Mouse (Mus musculus): ENCODE results near the gene Ston2. TPM values are rescaled to one million over a fixed set of nuclear protein-coding genes. Genes with fewer than 3 reads are reported as not detected.
A peak's percentile ranks its signal among the peaks of the same experiment; 100 is the strongest.

The Ston2 gene
- polyA plus RNA-seq, 1 experiment from 2014 or later: 13.4 TPM

- no peak for ATAC-seq (ENCODE audit: low FRiP score, low TSS enrichment)
- no peaks in the 10 kb centered on the region for H3K4me1 ChIP-seq (ENCODE audit: control insufficient read depth, insufficient read depth, low read length)
- H3K4me2 ChIP-seq (replicated peaks; ENCODE audit: low read depth, low read length): no peak overlapping the region
- no peaks in the 10 kb centered on the region for H3K36me3 ChIP-seq (ENCODE audit: control insufficient read depth, insufficient read depth, low read length)
- H3K27ac ChIP-seq (ENCODE audit: low read depth, low read length): no peak overlapping the region
- H3K9me3 ChIP-seq (ENCODE audit: control insufficient read depth, low read length): no peaks in the 10 kb centered on the region
- H3K4me3 ChIP-seq (ENCODE audit: low read length): no peak overlapping the region
- 91% methylated on average over 3 of the region's 3 CpGs for WGBS
- no peak overlapping the region for H3K9ac ChIP-seq (ENCODE audit: low read depth, low read length)
- H3K27me3 ChIP-seq (ENCODE audit: control insufficient read depth, insufficient read depth, low read length): no peaks in the 10 kb centered on the region
Measured at GRCm38 (mm10) chr12:91654399-91655122, 133.6 kb downstream of the Ston2 start.

DNA sequence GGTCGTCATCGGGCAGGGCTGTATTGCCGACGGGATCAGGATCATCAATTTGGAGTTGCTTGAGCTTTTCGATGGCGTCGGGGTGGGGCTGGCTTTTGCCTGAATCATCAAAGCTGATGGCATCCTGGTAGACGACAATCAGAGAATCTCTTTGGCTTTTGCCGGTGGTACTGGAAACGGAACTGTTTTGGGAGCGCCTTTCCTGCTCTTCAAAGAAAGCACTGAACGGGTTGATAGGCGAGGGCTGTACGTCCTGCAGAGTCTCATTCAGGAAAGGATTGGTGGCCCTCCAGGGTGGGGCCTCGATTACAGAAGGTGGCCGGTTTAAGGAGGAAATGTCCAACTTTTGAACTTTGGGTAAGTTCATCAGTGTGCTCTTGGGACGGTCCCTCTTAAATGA is 139.8 kb downstream of the Ston2 start:
- Histone ChIP-seq H3K36me3 (ENCODE audit: control insufficient read depth, insufficient read depth, low read length) (peaks cover 8% of the 10 kb centered on the region), H3K9me3 (ENCODE audit: control insufficient read depth, low read length) (peaks cover 5% of the 10 kb centered on the region), H3K4me3 (ENCODE audit: low read length) (no peak overlapping the region), H3K9ac (ENCODE audit: low read depth, low read length) (no peak overlapping the region), H3K4me2 (replicated peaks; ENCODE audit: low read depth, low read length) (no peak overlapping the region), H3K27me3 (ENCODE audit: control insufficient read depth, insufficient read depth, low read length) (no peaks in the 10 kb centered on the region), H3K4me1 (ENCODE audit: control insufficient read depth, insufficient read depth, low read length) (no peaks in the 10 kb centered on the region), H3K27ac (ENCODE audit: low read depth, low read length) (no peak overlapping the region)
- WGBS: 96% methylated on average over 17 of the region's 17 CpGs
- no peak for ATAC-seq (ENCODE audit: low FRiP score, low TSS enrichment)

DNA sequence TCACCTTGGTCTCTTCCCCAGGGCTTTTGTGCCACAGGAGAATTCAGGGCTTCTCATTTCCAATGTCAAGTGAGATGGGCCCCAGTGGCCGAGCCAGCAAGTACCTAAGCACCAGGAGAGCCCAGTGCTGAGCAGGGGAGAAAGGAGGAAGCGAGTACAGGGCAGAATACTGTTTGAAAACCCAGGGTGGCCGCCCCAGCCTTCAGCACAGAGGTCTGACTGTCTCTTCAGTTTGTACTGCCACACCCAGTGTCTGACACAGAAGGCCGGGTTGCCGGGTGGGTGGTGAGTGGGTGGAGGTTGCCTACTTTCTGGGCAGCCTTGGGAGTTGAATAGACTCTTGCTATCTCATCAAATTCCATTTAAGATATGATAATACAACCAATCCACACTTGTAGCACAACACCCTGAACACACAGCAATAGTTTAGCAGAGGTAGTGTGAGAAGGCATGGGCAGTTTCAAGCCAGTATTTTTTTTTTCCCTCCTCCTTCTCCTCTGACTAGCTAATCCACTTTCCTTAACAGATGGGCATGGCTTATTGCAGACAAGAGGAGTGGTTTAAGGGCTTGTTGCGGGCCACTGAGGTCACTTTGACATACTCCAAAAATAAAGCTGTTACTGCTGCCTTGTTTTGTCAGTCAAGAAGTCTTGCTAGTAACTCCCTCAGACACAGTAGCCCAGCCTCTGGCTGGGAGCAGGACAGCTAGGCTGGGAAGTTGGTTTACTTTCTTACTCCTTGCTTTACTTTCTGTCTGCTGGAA is 142.6 kb downstream of the Ston2 start:
- Histone ChIP-seq H3K4me1 (ENCODE audit: control insufficient read depth, insufficient read depth, low read length) (no peaks in the 10 kb centered on the region), H3K27ac (ENCODE audit: low read depth, low read length) (no peak overlapping the region), H3K4me3 (ENCODE audit: low read length) (no peak overlapping the region), H3K9me3 (ENCODE audit: control insufficient read depth, low read length) (peaks cover 5% of the 10 kb centered on the region), H3K27me3 (ENCODE audit: control insufficient read depth, insufficient read depth, low read length) (no peaks in the 10 kb centered on the region), H3K4me2 (replicated peaks; ENCODE audit: low read depth, low read length) (no peak overlapping the region), H3K36me3 (ENCODE audit: control insufficient read depth, insufficient read depth, low read length) (peaks cover 8% of the 10 kb centered on the region), H3K9ac (ENCODE audit: low read depth, low read length) (no peak overlapping the region)
- WGBS: 81% methylated on average over 6 of the region's 6 CpGs
- no peak for ATAC-seq (ENCODE audit: low FRiP score, low TSS enrichment)

- H3K9ac ChIP-seq (ENCODE audit: low read depth, low read length): no peak overlapping the region
- H3K9me3 ChIP-seq (ENCODE audit: control insufficient read depth, low read length): peaks cover 4% of the 10 kb centered on the region
- ATAC-seq (ENCODE audit: low FRiP score, low TSS enrichment): no peak
- WGBS: 76% methylated on average over 7 of the region's 7 CpGs
- H3K4me2 ChIP-seq (replicated peaks; ENCODE audit: low read depth, low read length): no peak overlapping the region
- H3K27ac ChIP-seq (ENCODE audit: low read depth, low read length): no peak overlapping the region
- no peak overlapping the region for H3K4me3 ChIP-seq (ENCODE audit: low read length)
- peaks cover 7% of the 10 kb centered on the region for H3K36me3 ChIP-seq (ENCODE audit: control insufficient read depth, insufficient read depth, low read length)
- H3K27me3 ChIP-seq (ENCODE audit: control insufficient read depth, insufficient read depth, low read length): no peaks in the 10 kb centered on the region
- H3K4me1 ChIP-seq (ENCODE audit: control insufficient read depth, insufficient read depth, low read length): no peaks in the 10 kb centered on the region
Measured at GRCm38 (mm10) chr12:91643221-91643620, 145.0 kb downstream of the Ston2 start.

DNA sequence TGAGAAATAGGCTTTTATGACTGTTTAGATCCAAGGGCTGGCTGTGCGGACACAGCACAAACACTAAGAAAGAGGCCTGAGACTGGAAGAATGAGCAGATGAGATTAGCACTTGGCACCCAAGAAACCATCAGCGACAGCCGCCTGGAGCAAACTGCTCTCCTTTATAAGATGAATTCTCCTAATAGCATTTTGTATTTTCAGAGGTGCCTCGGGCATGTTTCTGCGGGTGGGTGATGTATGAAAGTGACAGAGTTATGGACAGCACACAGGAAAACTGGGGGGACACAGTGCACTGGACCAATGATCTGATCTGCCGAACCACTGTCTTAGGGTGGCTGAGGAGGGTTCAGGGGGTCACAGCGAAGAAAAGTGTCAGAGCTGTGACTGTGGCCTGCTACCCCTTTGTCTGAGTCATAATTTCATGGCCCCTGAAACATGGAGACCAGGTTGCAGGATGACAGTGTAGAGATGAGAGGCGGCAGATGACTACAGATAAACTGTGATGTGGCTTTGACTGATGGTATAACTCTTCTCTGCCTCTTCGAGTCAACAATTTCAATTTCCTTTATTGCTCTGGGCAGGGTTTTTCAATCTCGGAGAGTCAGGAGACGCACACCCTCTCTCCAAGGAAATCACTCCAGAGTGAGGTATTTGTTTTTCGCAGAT is 145.6 kb downstream of the Ston2 start:
- no peak for ATAC-seq (ENCODE audit: low FRiP score, low TSS enrichment)
- Histone ChIP-seq H3K9me3 (ENCODE audit: control insufficient read depth, low read length) (no peaks in the 10 kb centered on the region), H3K4me2 (replicated peaks; ENCODE audit: low read depth, low read length) (no peak overlapping the region), H3K4me3 (ENCODE audit: low read length) (no peak overlapping the region), H3K36me3 (ENCODE audit: control insufficient read depth, insufficient read depth, low read length) (peaks cover under 1% of the 10 kb centered on the region; the same call in 1 of the 2 replicates), H3K27me3 (ENCODE audit: control insufficient read depth, insufficient read depth, low read length) (no peaks in the 10 kb centered on the region), H3K9ac (ENCODE audit: low read depth, low read length) (no peak overlapping the region), H3K4me1 (ENCODE audit: control insufficient read depth, insufficient read depth, low read length) (0 out of 2 replicates have a peak, but pooled peaks cover 3% of the 10 kb centered on the region), H3K27ac (ENCODE audit: low read depth, low read length) (no peak overlapping the region)
- 74% methylated on average over 12 of the region's 12 CpGs for WGBS

- H3K36me3 ChIP-seq (ENCODE audit: control insufficient read depth, insufficient read depth, low read length): no peaks in the 10 kb centered on the region
- no peak overlapping the region for H3K9ac ChIP-seq (ENCODE audit: low read depth, low read length)
- peak; percentile 22; the same call in 1 of the 2 replicates for ATAC-seq (ENCODE audit: low FRiP score, low TSS enrichment)
- no peaks in the 10 kb centered on the region for H3K27me3 ChIP-seq (ENCODE audit: control insufficient read depth, insufficient read depth, low read length)
- H3K4me2 ChIP-seq (replicated peaks; ENCODE audit: low read depth, low read length): peak overlapping the region; percentile 42
- H3K27ac ChIP-seq (ENCODE audit: low read depth, low read length): no peak overlapping the region
- 15% methylated on average over 13 of the region's 13 CpGs for WGBS
- H3K4me1 ChIP-seq (ENCODE audit: control insufficient read depth, insufficient read depth, low read length): 0 out of 2 replicates have a peak, but pooled peaks cover 3% of the 10 kb centered on the region
- H3K4me3 ChIP-seq (ENCODE audit: low read length): peak overlapping the region; percentile 21
- H3K9me3 ChIP-seq (ENCODE audit: control insufficient read depth, low read length): no peaks in the 10 kb centered on the region
Measured at GRCm38 (mm10) chr12:91641631-91642141, 146.5 kb downstream of the Ston2 start.

- H3K4me1 ChIP-seq (ENCODE audit: control insufficient read depth, insufficient read depth, low read length): 0 out of 2 replicates have a peak, but pooled peaks cover 3% of the 10 kb centered on the region
- no peaks in the 10 kb centered on the region for H3K9me3 ChIP-seq (ENCODE audit: control insufficient read depth, low read length)
- no peak overlapping the region for H3K9ac ChIP-seq (ENCODE audit: low read depth, low read length)
- H3K36me3 ChIP-seq (ENCODE audit: control insufficient read depth, insufficient read depth, low read length): no peaks in the 10 kb centered on the region
- no peak overlapping the region for H3K27ac ChIP-seq (ENCODE audit: low read depth, low read length)
- H3K4me3 ChIP-seq (ENCODE audit: low read length): peak overlapping the region; percentile 21; the same call in 1 of the 2 replicates
- H3K4me2 ChIP-seq (replicated peaks; ENCODE audit: low read depth, low read length): peak overlapping the region; percentile 42
- H3K27me3 ChIP-seq (ENCODE audit: control insufficient read depth, insufficient read depth, low read length): no peaks in the 10 kb centered on the region
- 63% methylated on average over 6 of the region's 7 CpGs for WGBS
- no peak for ATAC-seq (ENCODE audit: low FRiP score, low TSS enrichment)
Measured at GRCm38 (mm10) chr12:91641133-91641532, 147.1 kb downstream of the Ston2 start.

- no peak overlapping the region for H3K4me3 ChIP-seq (ENCODE audit: low read length)
- H3K9ac ChIP-seq (ENCODE audit: low read depth, low read length): no peak overlapping the region
- no peaks in the 10 kb centered on the region for H3K36me3 ChIP-seq (ENCODE audit: control insufficient read depth, insufficient read depth, low read length)
- H3K27me3 ChIP-seq (ENCODE audit: control insufficient read depth, insufficient read depth, low read length): no peaks in the 10 kb centered on the region
- 48% methylated on average over 7 of the region's 7 CpGs for WGBS
- H3K27ac ChIP-seq (ENCODE audit: low read depth, low read length): no peak overlapping the region
- H3K9me3 ChIP-seq (ENCODE audit: control insufficient read depth, low read length): no peaks in the 10 kb centered on the region
- H3K4me1 ChIP-seq (ENCODE audit: control insufficient read depth, insufficient read depth, low read length): 0 out of 2 replicates have a peak, but pooled peaks cover 3% of the 10 kb centered on the region
- H3K4me2 ChIP-seq (replicated peaks; ENCODE audit: low read depth, low read length): no peak overlapping the region
- no peak for ATAC-seq (ENCODE audit: low FRiP score, low TSS enrichment)
Measured at GRCm38 (mm10) chr12:91640712-91641111, 147.5 kb downstream of the Ston2 start.

Data from kidney, embryonic 14.5 days (tissue).